Mouse (Mus musculus): Measurements from ENCODE around the gene Pygb. TPM values are rescaled to one million over a fixed set of nuclear protein-coding genes. Genes with fewer than 3 reads are reported as not detected.

The Pygb gene
- polyA plus RNA-seq, 1 experiment from 2014 or later: 213 TPM

- Histone ChIP-seq H3K4me3 (no peak overlapping the region), H3K36me3 (no peaks in the 10 kb centered on the region), H3K4me1 (replicated peaks) (0 out of 2 replicates have a peak, but pooled peaks cover 5% of the 10 kb centered on the region), H3K9me3 (replicated peaks) (no peaks in the 10 kb centered on the region), H3K27me3 (replicated peaks) (no peaks in the 10 kb centered on the region), H3K9ac (no peak overlapping the region), H3K27ac (ENCODE audit: poor library complexity, severe bottlenecking) (no peak overlapping the region), H3K4me2 (no peak overlapping the region)
- ATAC-seq (ENCODE audit: insufficient number of reproducible peaks, low FRiP score): no peak
- 84% methylated on average over 1 of the region's 1 CpGs for WGBS
Observed at GRCm38 (mm10) chr2:150874508-150874907, 88.0 kb downstream of the Pygb start.

- H3K27me3 ChIP-seq (replicated peaks): no peaks in the 10 kb centered on the region
- no peak for ATAC-seq (ENCODE audit: insufficient number of reproducible peaks, low FRiP score)
- H3K9ac ChIP-seq: no peak overlapping the region
- H3K4me2 ChIP-seq: no peak overlapping the region
- no peaks in the 10 kb centered on the region for H3K36me3 ChIP-seq
- 0 out of 2 replicates have a peak, but pooled peaks cover 4% of the 10 kb centered on the region for H3K4me1 ChIP-seq (replicated peaks)
- H3K27ac ChIP-seq (ENCODE audit: poor library complexity, severe bottlenecking): no peak overlapping the region
- no peak overlapping the region for H3K4me3 ChIP-seq
- 94% methylated on average over 1 of the region's 1 CpGs for WGBS
- H3K9me3 ChIP-seq (replicated peaks): no peaks in the 10 kb centered on the region
Observed at GRCm38 (mm10) chr2:150875226-150875625, 88.7 kb downstream of the Pygb start.

DNA sequence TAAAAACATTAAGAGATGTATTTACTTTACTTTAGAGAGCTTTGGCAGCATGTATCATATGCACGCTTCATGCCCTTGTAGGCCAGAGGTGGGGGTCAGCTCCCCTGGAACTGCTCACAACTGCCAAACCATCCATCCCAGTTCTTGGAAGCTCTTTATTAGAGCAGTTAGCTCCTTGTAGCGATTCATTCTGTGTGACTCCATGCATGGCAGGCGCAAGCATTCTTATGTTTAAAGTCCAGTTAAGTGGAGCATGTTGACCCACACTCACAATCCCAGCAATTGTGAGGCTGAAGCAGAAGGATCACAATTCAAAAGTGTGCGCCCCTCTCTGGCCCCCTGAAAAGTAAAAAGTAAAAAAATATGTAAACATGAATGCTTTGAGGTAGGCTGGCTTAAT lies 91.0 kb downstream of the Pygb start:
- H3K9ac ChIP-seq: no peak overlapping the region
- WGBS: 88% methylated on average over 4 of the region's 4 CpGs

More for the DNA sequence above, 91.0 kb downstream of the Pygb start:
- Histone ChIP-seq H3K36me3 (no peaks in the 10 kb centered on the region), H3K4me2 (no peak overlapping the region), H3K9me3 (replicated peaks) (no peaks in the 10 kb centered on the region), H3K27me3 (replicated peaks) (no peaks in the 10 kb centered on the region), H3K4me3 (no peak overlapping the region), H3K27ac (ENCODE audit: poor library complexity, severe bottlenecking) (no peak overlapping the region), H3K4me1 (replicated peaks) (0 out of 2 replicates have a peak, but pooled peaks cover 4% of the 10 kb centered on the region)
- ATAC-seq (ENCODE audit: insufficient number of reproducible peaks, low FRiP score): no peak

Other genes starting within 250 kb of the Pygb start
- 0.19 and 0.34 TPM in 2 replicates for gene Cst7, start 216.3 kb upstream of the Pygb start, polyA plus RNA-seq (2016; fragmentation: Nextera tagmentation; extraction: Ambion mirVana)
- 29.3 and 32.5 TPM in 2 replicates for gene Apmap, start 178.2 kb upstream of the Pygb start, polyA plus RNA-seq (2016; fragmentation: Nextera tagmentation; extraction: Ambion mirVana)
- 11.1 and 12.7 TPM in 2 replicates for gene Acss1, start 118.2 kb upstream of the Pygb start, polyA plus RNA-seq (2016; fragmentation: Nextera tagmentation; extraction: Ambion mirVana)
- gene Vsx1, start 97.4 kb upstream of the Pygb start, polyA plus RNA-seq (2016; fragmentation: Nextera tagmentation; extraction: Ambion mirVana): not detected in 2 replicates
- gene Entpd6, start 37.7 kb upstream of the Pygb start, polyA plus RNA-seq (2016; fragmentation: Nextera tagmentation; extraction: Ambion mirVana): 21.1 and 21.2 TPM in 2 replicates
- gene Abhd12, start 118.0 kb downstream of the Pygb start, polyA plus RNA-seq (2016; fragmentation: Nextera tagmentation; extraction: Ambion mirVana): 47.9 and 49.2 TPM in 2 replicates
- 30.5 and 34.2 TPM in 2 replicates for gene Gins1, start 118.7 kb downstream of the Pygb start, polyA plus RNA-seq (2016; fragmentation: Nextera tagmentation; extraction: Ambion mirVana)

Data from heart, embryonic 12.5 days (tissue).